Mouse (Mus musculus): Measurements from ENCODE around the gene Yrdc. TPM values are rescaled to one million over a fixed set of nuclear protein-coding genes. Genes with fewer than 3 reads are reported as not detected.

The Yrdc gene
- polyA plus RNA-seq, 1 experiment: 78.9 TPM

- Histone ChIP-seq H3ac (ENCODE audit: control insufficient read depth, insufficient read length, low read depth) (peak within 1 kb of the TSS; percentile 94), H3K4me3 (ENCODE audit: insufficient read depth, poor library complexity, severe bottlenecking) (peak within 1 kb of the TSS; percentile 89), H3K27me3 (ENCODE audit: control insufficient read depth, insufficient read depth, insufficient read length) (no peaks in the 10 kb centered on the region), H3K79me2 (ENCODE audit: control insufficient read depth, insufficient read depth) (peaks cover 60% of the 10 kb centered on the region), H3K36me3 (ENCODE audit: control insufficient read depth, insufficient read depth) (peaks cover 41% of the 10 kb centered on the region), H3K79me3 (ENCODE audit: low read depth) (peaks cover 39% of the 10 kb centered on the region)
- TF ChIP-seq MAX (IDR thresholded peaks at IDR 0.05) (peak; percentile 40), CTCF (IDR thresholded peaks at IDR 0.05; ENCODE audit: control insufficient read depth, insufficient read depth, insufficient read length) (no peak)
Observed at GRCm38 (mm10) chr4:124850933-124851658, 617 bp downstream of the Yrdc start, which contains the start of gene 1110065P20Rik. TSS of gene 1110065P20Rik (minus strand) at chr4:124851196.

- Histone ChIP-seq H3K79me3 (ENCODE audit: low read depth) (peaks cover 35% of the 10 kb centered on the region), H3ac (ENCODE audit: control insufficient read depth, insufficient read length, low read depth) (no peak overlapping the region), H3K4me3 (ENCODE audit: insufficient read depth, poor library complexity, severe bottlenecking) (no peak overlapping the region), H3K79me2 (ENCODE audit: control insufficient read depth, insufficient read depth) (peaks cover 36% of the 10 kb centered on the region), H3K27me3 (ENCODE audit: control insufficient read depth, insufficient read depth, insufficient read length) (peaks cover 3% of the 10 kb centered on the region), H3K36me3 (ENCODE audit: control insufficient read depth, insufficient read depth) (peaks cover 44% of the 10 kb centered on the region)
- TF ChIP-seq MAX (IDR thresholded peaks at IDR 0.05) (no peak), FOSL1 (IDR thresholded peaks at IDR 0.05; ENCODE audit: insufficient read depth, low read length, poor library complexity, severe bottlenecking) (no peak), CTCF (IDR thresholded peaks at IDR 0.05; ENCODE audit: control insufficient read depth, insufficient read depth, insufficient read length) (no peak), CEBPB (IDR thresholded peaks at IDR 0.05; ENCODE audit: low read depth) (no peak), MYOD1 (IDR thresholded peaks at IDR 0.05; ENCODE audit: control insufficient read depth, insufficient read length, low read depth) (no peak), MYOG (IDR thresholded peaks at IDR 0.05; ENCODE audit: control insufficient read depth, extremely low read depth, insufficient read length) (no peak), USF1 (IDR thresholded peaks at IDR 0.05; ENCODE audit: low read depth) (no peak)
Observed at GRCm38 (mm10) chr4:124856294-124856693, 5.8 kb downstream of the Yrdc start.

GRCm38 (mm10) chr4:124858370-124858769, 7.9 kb downstream of the Yrdc start:
- peaks cover 16% of the 10 kb centered on the region for H3K79me2 ChIP-seq (ENCODE audit: control insufficient read depth, insufficient read depth)
- peaks cover 24% of the 10 kb centered on the region for H3K27me3 ChIP-seq (ENCODE audit: control insufficient read depth, insufficient read depth, insufficient read length)
- H3K4me3 ChIP-seq (ENCODE audit: insufficient read depth, poor library complexity, severe bottlenecking): no peak overlapping the region
- TF ChIP-seq CTCF (IDR thresholded peaks at IDR 0.05; ENCODE audit: control insufficient read depth, insufficient read depth, insufficient read length) (no peak), FOSL1 (IDR thresholded peaks at IDR 0.05; ENCODE audit: insufficient read depth, low read length, poor library complexity, severe bottlenecking) (no peak), USF1 (IDR thresholded peaks at IDR 0.05; ENCODE audit: low read depth) (no peak), CEBPB (IDR thresholded peaks at IDR 0.05; ENCODE audit: low read depth) (no peak), MYOD1 (IDR thresholded peaks at IDR 0.05; ENCODE audit: control insufficient read depth, insufficient read length, low read depth) (no peak), MYOG (IDR thresholded peaks at IDR 0.05; ENCODE audit: control insufficient read depth, extremely low read depth, insufficient read length) (no peak), MAX (IDR thresholded peaks at IDR 0.05) (no peak)
- peaks cover 30% of the 10 kb centered on the region for H3K36me3 ChIP-seq (ENCODE audit: control insufficient read depth, insufficient read depth)
- H3ac ChIP-seq (ENCODE audit: control insufficient read depth, insufficient read length, low read depth): no peak overlapping the region
- peaks cover 14% of the 10 kb centered on the region for H3K79me3 ChIP-seq (ENCODE audit: low read depth)

GRCm38 (mm10) chr4:124860446-124860845, 10.0 kb downstream of the Yrdc start:
- H3K36me3 ChIP-seq (ENCODE audit: control insufficient read depth, insufficient read depth): peaks cover 9% of the 10 kb centered on the region
- no peaks in the 10 kb centered on the region for H3K79me3 ChIP-seq (ENCODE audit: low read depth)
- peaks cover 29% of the 10 kb centered on the region for H3K27me3 ChIP-seq (ENCODE audit: control insufficient read depth, insufficient read depth, insufficient read length)
- no peak overlapping the region for H3ac ChIP-seq (ENCODE audit: control insufficient read depth, insufficient read length, low read depth)
- no peaks in the 10 kb centered on the region for H3K79me2 ChIP-seq (ENCODE audit: control insufficient read depth, insufficient read depth)
- TF ChIP-seq CTCF (IDR thresholded peaks at IDR 0.05; ENCODE audit: control insufficient read depth, insufficient read depth, insufficient read length) (no peak), CEBPB (IDR thresholded peaks at IDR 0.05; ENCODE audit: low read depth) (no peak), USF1 (IDR thresholded peaks at IDR 0.05; ENCODE audit: low read depth) (no peak), MYOG (IDR thresholded peaks at IDR 0.05; ENCODE audit: control insufficient read depth, extremely low read depth, insufficient read length) (no peak), FOSL1 (IDR thresholded peaks at IDR 0.05; ENCODE audit: insufficient read depth, low read length, poor library complexity, severe bottlenecking) (no peak), MAX (IDR thresholded peaks at IDR 0.05) (no peak), MYOD1 (IDR thresholded peaks at IDR 0.05; ENCODE audit: control insufficient read depth, insufficient read length, low read depth) (no peak)
- H3K4me3 ChIP-seq (ENCODE audit: insufficient read depth, poor library complexity, severe bottlenecking): no peak overlapping the region

GRCm38 (mm10) chr4:124861283-124862188, 11.1 kb downstream of the Yrdc start, which contains the start of gene Maneal:
TSS of gene Maneal (minus strand) at chr4:124862171.
- Histone ChIP-seq H3K4me3 (ENCODE audit: insufficient read depth, poor library complexity, severe bottlenecking) (no peak within 1 kb of the TSS), H3K36me3 (ENCODE audit: control insufficient read depth, insufficient read depth) (no peaks in the 10 kb centered on the region), H3K27me3 (ENCODE audit: control insufficient read depth, insufficient read depth, insufficient read length) (peaks cover 29% of the 10 kb centered on the region), H3K79me2 (ENCODE audit: control insufficient read depth, insufficient read depth) (no peaks in the 10 kb centered on the region), H3ac (ENCODE audit: control insufficient read depth, insufficient read length, low read depth) (no peak within 1 kb of the TSS), H3K79me3 (ENCODE audit: low read depth) (no peaks in the 10 kb centered on the region)
- TF ChIP-seq CEBPB (IDR thresholded peaks at IDR 0.05; ENCODE audit: low read depth) (no peak), USF1 (IDR thresholded peaks at IDR 0.05; ENCODE audit: low read depth) (no peak), MAX (IDR thresholded peaks at IDR 0.05) (no peak), MYOD1 (IDR thresholded peaks at IDR 0.05; ENCODE audit: control insufficient read depth, insufficient read length, low read depth) (no peak), MYOG (IDR thresholded peaks at IDR 0.05; ENCODE audit: control insufficient read depth, extremely low read depth, insufficient read length) (no peak), CTCF (IDR thresholded peaks at IDR 0.05; ENCODE audit: control insufficient read depth, insufficient read depth, insufficient read length) (no peak), FOSL1 (IDR thresholded peaks at IDR 0.05; ENCODE audit: insufficient read depth, low read length, poor library complexity, severe bottlenecking) (no peak)
